Mouse (Mus musculus): Measurements from ENCODE around the gene Stip1. TPM values are rescaled to one million over a fixed set of nuclear protein-coding genes. Genes with fewer than 3 reads are reported as not detected.

Stip1 gene
- polyA plus RNA-seq, 1 experiment from 2014 or later = 246 TPM

DNA sequence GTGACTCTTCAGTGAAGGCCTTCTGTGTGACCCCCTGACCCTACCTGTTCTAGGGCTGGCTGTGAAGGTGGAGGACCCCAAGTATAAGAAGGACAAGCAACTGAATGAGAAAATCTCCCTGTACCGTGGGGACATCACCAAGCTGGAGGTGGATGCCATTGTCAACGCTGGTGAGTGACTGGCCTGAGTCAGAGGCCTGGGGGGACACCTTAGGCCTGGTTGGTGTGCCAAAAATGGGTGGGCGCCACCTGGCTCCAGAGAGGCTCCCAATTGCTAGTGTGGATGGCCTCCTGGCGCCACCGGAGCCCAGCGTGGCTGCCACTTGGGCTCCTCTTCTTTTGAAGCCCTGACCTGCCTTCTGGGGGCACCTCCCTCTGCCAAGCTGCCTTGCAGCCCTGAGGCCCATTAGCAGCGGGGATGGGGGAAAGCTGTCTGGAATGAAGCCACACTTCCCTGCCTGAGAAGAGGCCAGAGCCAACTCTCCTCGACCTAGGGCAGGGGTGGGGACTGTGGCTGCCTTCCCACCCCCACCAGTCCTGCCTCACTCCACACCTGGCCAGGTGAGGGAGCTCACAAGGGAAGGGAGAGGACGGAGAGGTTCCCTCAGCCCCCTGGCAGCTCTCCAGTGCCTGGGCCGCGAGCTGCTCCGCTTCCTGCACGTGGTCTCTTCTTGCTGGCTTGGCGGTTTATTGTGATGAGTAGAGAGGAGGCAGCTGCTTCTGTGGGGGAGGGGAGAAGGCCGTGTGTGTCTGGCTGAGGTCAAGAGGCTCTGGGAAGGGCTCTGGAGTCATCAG, 26.5 kb upstream of the Stip1 start:
- peak overlapping the region; percentile 69; the same call in 1 of the 2 replicates for H3K27ac ChIP-seq (ENCODE audit: low read length)
- H3K4me3 ChIP-seq (replicated peaks; ENCODE audit: low read length) = no peak overlapping the region
- H3K9me3 ChIP-seq (ENCODE audit: control insufficient read depth, low read length) = no peaks in the 10 kb centered on the region
- H3K27me3 ChIP-seq (replicated peaks; ENCODE audit: control insufficient read depth, insufficient read depth, low read length) = no peaks in the 10 kb centered on the region
- peak overlapping the region; percentile 5; the same call in 1 of the 2 replicates for H3K4me2 ChIP-seq (ENCODE audit: low read length)
- 25% methylated on average over 15 of the region's 15 CpGs for WGBS
- no peaks in the 10 kb centered on the region for H3K36me3 ChIP-seq (ENCODE audit: control insufficient read depth, insufficient read depth)
- peak overlapping the region; percentile 32; the same call in 1 of the 2 replicates for H3K9ac ChIP-seq (replicated peaks; ENCODE audit: low read depth, low read length)
- peaks cover 53% of the 10 kb centered on the region for H3K4me1 ChIP-seq (replicated peaks; ENCODE audit: control insufficient read depth, insufficient read depth, low read length)
- no peak for ATAC-seq

DNA sequence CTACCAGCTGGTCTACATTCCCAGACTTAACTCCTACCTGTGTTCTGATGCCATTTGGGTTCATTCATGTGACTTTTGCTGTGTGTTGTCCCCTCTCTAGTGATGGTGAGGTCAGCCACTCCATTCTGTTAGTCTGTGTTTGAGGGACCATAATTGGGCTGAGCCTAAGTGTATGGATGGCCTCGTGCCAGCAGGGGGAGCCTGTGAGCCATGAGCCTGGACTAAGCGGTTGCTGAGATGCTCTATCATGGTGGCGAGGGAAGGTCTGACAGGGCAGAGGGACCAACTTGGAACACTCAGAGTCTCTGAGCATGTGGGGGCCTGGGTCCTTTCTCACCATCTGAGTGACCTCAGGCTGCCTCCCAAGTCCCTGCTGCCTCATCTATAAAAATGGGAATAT, 24.8 kb upstream of the Stip1 start:
- no peaks in the 10 kb centered on the region for H3K27me3 ChIP-seq (replicated peaks; ENCODE audit: control insufficient read depth, insufficient read depth, low read length)
- H3K9ac ChIP-seq (replicated peaks; ENCODE audit: low read depth, low read length) = no peak overlapping the region
- 0% methylated on average over 3 of the region's 3 CpGs for WGBS
- peaks cover 42% of the 10 kb centered on the region for H3K4me1 ChIP-seq (replicated peaks; ENCODE audit: control insufficient read depth, insufficient read depth, low read length)
- no peaks in the 10 kb centered on the region for H3K9me3 ChIP-seq (ENCODE audit: control insufficient read depth, low read length)
- H3K27ac ChIP-seq (ENCODE audit: low read length) = no peak overlapping the region
- no peak overlapping the region for H3K4me2 ChIP-seq (ENCODE audit: low read length)
- peak; percentile 64 for ATAC-seq
- H3K36me3 ChIP-seq (ENCODE audit: control insufficient read depth, insufficient read depth) = no peaks in the 10 kb centered on the region
- no peak overlapping the region for H3K4me3 ChIP-seq (replicated peaks; ENCODE audit: low read length)

GRCm38 (mm10) chr19:7062916-7063315, 23.1 kb upstream of the Stip1 start:
- Histone ChIP-seq H3K9ac (replicated peaks; ENCODE audit: low read depth, low read length) (no peak overlapping the region), H3K36me3 (ENCODE audit: control insufficient read depth, insufficient read depth) (no peaks in the 10 kb centered on the region), H3K4me2 (ENCODE audit: low read length) (no peak overlapping the region), H3K27ac (ENCODE audit: low read length) (no peak overlapping the region), H3K9me3 (ENCODE audit: control insufficient read depth, low read length) (no peaks in the 10 kb centered on the region), H3K4me3 (replicated peaks; ENCODE audit: low read length) (no peak overlapping the region), H3K4me1 (replicated peaks; ENCODE audit: control insufficient read depth, insufficient read depth, low read length) (peaks cover 29% of the 10 kb centered on the region), H3K27me3 (replicated peaks; ENCODE audit: control insufficient read depth, insufficient read depth, low read length) (no peaks in the 10 kb centered on the region)
- no peak for ATAC-seq
- 89% methylated on average over 8 of the region's 8 CpGs for WGBS

DNA sequence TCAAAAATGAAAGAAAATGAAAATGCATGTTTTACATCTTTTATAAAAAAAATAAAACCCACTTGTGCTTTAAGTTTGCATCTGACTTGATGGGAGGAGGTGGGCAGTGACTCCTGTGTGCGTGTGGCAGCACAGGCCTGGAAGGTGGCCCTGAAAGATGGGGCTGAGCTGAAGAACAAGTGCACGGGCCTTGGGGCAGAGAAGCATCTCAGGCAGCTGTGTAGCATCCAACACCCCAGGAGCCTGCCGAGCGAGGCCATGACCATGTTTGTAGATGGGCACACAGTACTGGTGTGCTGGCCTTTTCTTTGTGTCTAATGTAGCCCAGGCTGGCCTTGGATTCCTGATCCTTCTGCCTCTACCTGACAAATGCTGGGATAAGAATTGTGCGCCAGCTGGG, 22.3 kb upstream of the Stip1 start:
- ATAC-seq = no peak
- Histone ChIP-seq H3K9me3 (ENCODE audit: control insufficient read depth, low read length) (no peaks in the 10 kb centered on the region), H3K4me1 (replicated peaks; ENCODE audit: control insufficient read depth, insufficient read depth, low read length) (peaks cover 29% of the 10 kb centered on the region), H3K4me2 (ENCODE audit: low read length) (no peak overlapping the region), H3K27me3 (replicated peaks; ENCODE audit: control insufficient read depth, insufficient read depth, low read length) (no peaks in the 10 kb centered on the region), H3K4me3 (replicated peaks; ENCODE audit: low read length) (no peak overlapping the region), H3K9ac (replicated peaks; ENCODE audit: low read depth, low read length) (no peak overlapping the region), H3K27ac (ENCODE audit: low read length) (no peak overlapping the region), H3K36me3 (ENCODE audit: control insufficient read depth, insufficient read depth) (no peaks in the 10 kb centered on the region)
- WGBS = 89% methylated on average over 5 of the region's 5 CpGs

DNA sequence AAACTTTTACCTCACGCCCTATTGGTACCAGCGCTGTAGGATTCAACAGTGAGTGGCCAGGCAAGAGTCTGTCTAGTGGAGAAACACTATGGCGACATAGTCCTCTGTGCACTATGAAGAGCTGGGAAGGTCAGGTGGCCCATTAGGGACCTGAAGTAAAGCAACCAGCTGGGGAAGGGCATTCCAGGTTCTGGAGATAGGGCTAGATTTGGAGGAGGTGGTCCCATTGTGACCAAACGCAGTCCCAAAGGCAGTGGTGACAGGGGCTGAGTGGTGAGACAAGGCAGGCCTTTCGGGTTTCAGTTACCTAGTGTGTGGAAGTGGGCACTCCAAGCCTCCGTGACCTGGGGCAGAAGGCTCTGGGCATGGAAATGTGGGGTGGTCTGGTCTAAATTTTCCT, 18.8 kb upstream of the Stip1 start:
- peaks cover 18% of the 10 kb centered on the region for H3K4me1 ChIP-seq (replicated peaks; ENCODE audit: control insufficient read depth, insufficient read depth, low read length)
- H3K4me2 ChIP-seq (ENCODE audit: low read length) = no peak overlapping the region
- H3K27ac ChIP-seq (ENCODE audit: low read length) = no peak overlapping the region
- ATAC-seq = no peak
- 61% methylated on average over 6 of the region's 6 CpGs for WGBS
- no peaks in the 10 kb centered on the region for H3K9me3 ChIP-seq (ENCODE audit: control insufficient read depth, low read length)
- H3K9ac ChIP-seq (replicated peaks; ENCODE audit: low read depth, low read length) = no peak overlapping the region
- no peaks in the 10 kb centered on the region for H3K27me3 ChIP-seq (replicated peaks; ENCODE audit: control insufficient read depth, insufficient read depth, low read length)
- H3K4me3 ChIP-seq (replicated peaks; ENCODE audit: low read length) = no peak overlapping the region
- no peaks in the 10 kb centered on the region for H3K36me3 ChIP-seq (ENCODE audit: control insufficient read depth, insufficient read depth)

DNA sequence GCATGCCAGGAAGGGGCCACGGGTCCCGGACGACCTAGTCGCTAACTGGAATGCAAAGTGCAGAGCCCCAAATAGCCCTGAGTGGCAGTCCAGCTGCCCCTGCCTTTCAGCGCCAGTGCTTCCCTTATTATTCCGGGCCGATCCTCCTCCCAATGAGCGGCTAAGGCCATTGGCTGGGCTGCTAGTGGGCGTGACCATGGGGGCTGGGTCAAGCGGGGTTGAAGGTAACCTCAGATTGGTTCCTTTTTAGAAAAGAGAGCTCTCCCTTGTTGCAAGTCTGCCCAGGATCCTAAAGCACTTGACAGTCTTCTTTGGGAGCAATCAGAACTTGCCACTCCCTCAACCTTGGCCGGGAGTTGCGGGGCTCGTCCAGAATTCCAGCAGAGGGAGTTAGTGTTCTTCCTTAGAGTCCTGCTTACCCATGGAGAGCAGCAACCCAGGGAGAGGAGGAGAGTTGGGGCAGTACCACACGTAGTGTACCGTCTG, 18.0 kb upstream of the Stip1 start:
- Histone ChIP-seq H3K4me3 (replicated peaks; ENCODE audit: low read length) (peak overlapping the region; percentile 79), H3K9ac (replicated peaks; ENCODE audit: low read depth, low read length) (no peak overlapping the region), H3K4me1 (replicated peaks; ENCODE audit: control insufficient read depth, insufficient read depth, low read length) (peaks cover 18% of the 10 kb centered on the region), H3K36me3 (ENCODE audit: control insufficient read depth, insufficient read depth) (no peaks in the 10 kb centered on the region), H3K27me3 (replicated peaks; ENCODE audit: control insufficient read depth, insufficient read depth, low read length) (no peaks in the 10 kb centered on the region), H3K27ac (ENCODE audit: low read length) (no peak overlapping the region), H3K9me3 (ENCODE audit: control insufficient read depth, low read length) (no peaks in the 10 kb centered on the region), H3K4me2 (ENCODE audit: low read length) (peak overlapping the region; percentile 98)
- WGBS = under 1% methylated on average over 15 of the region's 15 CpGs
- peak; percentile 70; the same call in 1 of the 2 replicates for ATAC-seq

DNA sequence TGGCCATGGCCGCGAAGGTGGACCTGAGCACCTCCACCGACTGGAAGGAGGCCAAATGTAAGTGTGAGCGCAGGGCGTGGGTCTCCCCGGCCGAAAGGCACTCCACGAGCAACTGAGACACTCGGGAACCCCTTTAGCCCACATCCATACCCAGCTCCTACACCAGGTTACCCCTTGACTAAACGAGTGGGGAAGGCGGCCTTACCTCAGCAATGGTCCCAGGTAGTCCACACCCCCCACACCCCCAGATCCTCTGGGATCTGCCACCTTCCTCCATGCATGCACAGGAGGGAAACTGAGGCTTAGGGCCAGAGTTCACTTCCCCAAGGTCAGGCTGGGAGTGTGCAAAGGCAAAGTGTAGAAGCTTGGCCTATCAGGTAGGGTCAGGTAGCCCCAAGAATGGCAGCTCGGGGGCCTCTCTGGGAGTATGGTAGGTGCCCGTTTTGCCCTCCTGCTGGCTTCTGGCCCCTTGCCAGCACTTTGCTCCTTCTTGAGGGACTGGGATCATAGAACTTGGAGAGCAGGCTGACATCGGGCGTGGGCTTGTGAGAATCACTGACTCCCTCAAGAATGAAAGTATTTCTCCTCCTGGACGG, 17.5 kb upstream of the Stip1 start:
- Histone ChIP-seq H3K4me3 (replicated peaks; ENCODE audit: low read length) (peak overlapping the region; percentile 79), H3K9ac (replicated peaks; ENCODE audit: low read depth, low read length) (peak overlapping the region; percentile 66), H3K4me2 (ENCODE audit: low read length) (peak overlapping the region; percentile 98), H3K27ac (ENCODE audit: low read length) (no peak overlapping the region), H3K9me3 (ENCODE audit: control insufficient read depth, low read length) (no peaks in the 10 kb centered on the region), H3K27me3 (replicated peaks; ENCODE audit: control insufficient read depth, insufficient read depth, low read length) (no peaks in the 10 kb centered on the region), H3K4me1 (replicated peaks; ENCODE audit: control insufficient read depth, insufficient read depth, low read length) (peaks cover 18% of the 10 kb centered on the region), H3K36me3 (ENCODE audit: control insufficient read depth, insufficient read depth) (no peaks in the 10 kb centered on the region)
- WGBS = 1% methylated on average over 16 of the region's 16 CpGs
- peak; percentile 26 for ATAC-seq

- Histone ChIP-seq H3K27me3 (replicated peaks; ENCODE audit: control insufficient read depth, insufficient read depth, low read length) (no peaks in the 10 kb centered on the region), H3K4me3 (replicated peaks; ENCODE audit: low read length) (peak within 1 kb of the TSS; percentile 79), H3K9ac (replicated peaks; ENCODE audit: low read depth, low read length) (peak within 1 kb of the TSS; percentile 66), H3K4me2 (ENCODE audit: low read length) (peak within 1 kb of the TSS; percentile 98), H3K27ac (ENCODE audit: low read length) (no peak within 1 kb of the TSS), H3K36me3 (ENCODE audit: control insufficient read depth, insufficient read depth) (no peaks in the 10 kb centered on the region), H3K4me1 (replicated peaks; ENCODE audit: control insufficient read depth, insufficient read depth, low read length) (peaks cover 18% of the 10 kb centered on the region), H3K9me3 (ENCODE audit: control insufficient read depth, low read length) (no peaks in the 10 kb centered on the region)
- peak; percentile 89 for ATAC-seq
- WGBS = under 1% methylated on average over 70 of the region's 72 CpGs
These were observed 16.7 kb upstream of the Stip1 start, which contains the start of gene Macrod1 for GRCm38 (mm10) chr19:7056248-7057087. Gene Macrod1 (plus strand): TSS chr19:7056810.

- H3K9ac ChIP-seq (replicated peaks; ENCODE audit: low read depth, low read length) = no peak overlapping the region
- 38% methylated on average over 3 of the region's 3 CpGs for WGBS
- no peak for ATAC-seq
These were observed 15.4 kb upstream of the Stip1 start for GRCm38 (mm10) chr19:7055173-7055572.

More at GRCm38 (mm10) chr19:7055173-7055572, 15.4 kb upstream of the Stip1 start:
- Histone ChIP-seq H3K36me3 (ENCODE audit: control insufficient read depth, insufficient read depth) (no peaks in the 10 kb centered on the region), H3K27ac (ENCODE audit: low read length) (no peak overlapping the region), H3K9me3 (ENCODE audit: control insufficient read depth, low read length) (no peaks in the 10 kb centered on the region), H3K27me3 (replicated peaks; ENCODE audit: control insufficient read depth, insufficient read depth, low read length) (no peaks in the 10 kb centered on the region), H3K4me3 (replicated peaks; ENCODE audit: low read length) (no peak overlapping the region), H3K4me2 (ENCODE audit: low read length) (no peak overlapping the region), H3K4me1 (replicated peaks; ENCODE audit: control insufficient read depth, insufficient read depth, low read length) (peaks cover 18% of the 10 kb centered on the region)
